24 mouse cellular contexts compared by ENCODE assay signal in the genomic region with DNA sequence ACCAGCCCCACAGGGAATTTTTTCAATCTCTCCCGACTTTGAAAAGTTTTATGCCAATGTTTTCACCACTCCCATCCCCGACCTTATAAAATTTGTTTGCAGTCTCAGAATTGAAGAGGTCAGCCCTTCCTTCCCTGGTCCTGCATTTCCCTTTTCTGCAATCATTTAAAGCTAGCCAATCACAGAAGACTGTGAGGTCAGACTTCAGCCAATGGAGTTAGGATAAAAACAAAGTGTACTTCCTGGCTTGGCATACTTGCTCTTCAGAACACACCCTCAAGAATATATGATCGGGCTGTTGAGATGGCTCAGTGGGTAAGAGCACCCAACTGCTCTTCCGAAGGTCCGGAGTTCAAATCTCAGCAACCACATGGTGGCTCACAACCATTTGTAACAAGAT. TPM values are rescaled to one million over a fixed set of nuclear protein-coding genes. Genes with fewer than 3 reads are reported as not detected.
DNase-seq lines count a peak whose midpoint lies in the region; TF ChIP-seq lines count a peak whose summit lies in the region.
"Had no signal": no experiment of that assay in that cellular context is flagged by ENCODE, and none has a peak within 500 bp of the region (broad histone marks: within the 10 kb centered on the region; RNA-seq: fewer than 3 reads in every experiment).

No protein-coding gene starts in this region.

- no peak overlapping the region for H3K27ac ChIP-seq in MEL (ENCODE audit: control insufficient read depth, low read depth, low read length)

- H3K36me3 ChIP-seq in MEL (ENCODE audit: control insufficient read depth in 1 of 2, insufficient read depth in 2 of 2, low read length in 2 of 2): peaks cover 0 to 15% of the 10 kb centered on the region in 2 experiments; a peak in 2 of 4 replicates

- H3K4me3 ChIP-seq in MEL (ENCODE audit: control insufficient read depth in 1 of 2, insufficient read depth in 1 of 2, low read depth in 2 of 2, low read length in 2 of 2): no peak overlapping the region

- no peak overlapping the region for H3K9ac ChIP-seq in MEL (ENCODE audit: control insufficient read depth, low read depth, low read length, poor library complexity, severe bottlenecking)

- TF ChIP-seq RAD21 in MEL (IDR thresholded peaks at IDR 0.05; ENCODE audit: low read depth, low read length): no peak

- peaks cover 3 to 10% of the 10 kb centered on the region in 2 experiments for H3K4me1 ChIP-seq in MEL (ENCODE audit: control insufficient read depth in 1 of 2, insufficient read depth in 2 of 2, low read length in 2 of 2)

- no peak for TF ChIP-seq EP300 in MEL (IDR thresholded peaks at IDR 0.05; ENCODE audit: low read depth in 1 of 2, low read length in 2 of 2)

- TF ChIP-seq POLR2A in MEL (IDR thresholded peaks at IDR 0.05; ENCODE audit: control insufficient read depth in 1 of 2, insufficient read depth in 1 of 2, low read depth in 1 of 2, low read length in 2 of 2, poor library complexity in 1 of 2): no peak

- no peaks in the 10 kb centered on the region for H3K9me3 ChIP-seq in MEL (replicated peaks; ENCODE audit: insufficient read depth, low read length)

- H3K79me2 ChIP-seq in MEL (ENCODE audit: control insufficient read depth, insufficient read depth, low read length, poor library complexity): peaks cover 26% of the 10 kb centered on the region

- TF ChIP-seq CTCF in MEL (IDR thresholded peaks at IDR 0.05 in 2 of 3, conservative IDR thresholded peaks at IDR 0.05 in 1 of 3; ENCODE audit: control insufficient read depth in 1 of 3, insufficient read depth in 1 of 3, low read depth in 2 of 3, low read length in 3 of 3, poor library complexity in 1 of 3, severe bottlenecking in 1 of 3): no peak

- peak; percentile 58 for DNase-seq in 416B (ENCODE audit: low read depth)
- DNase-seq in A20 (ENCODE audit: low read depth, low spot score): peak; percentile 38
- peak; percentile 76 for DNase-seq in MEL (ENCODE audit: low read depth, low spot score)
- no peak for DNase-seq in lung, postnatal 4 days
- DNase-seq in kidney, adult 18-20 months: no peak
- no peak for DNase-seq in left cerebral cortex, adult 9 months (ENCODE audit: low spot score in 2 of 2)
- DNase-seq: adrenal gland, adult 2 months; adrenal gland, adult 8-10 months; adrenal gland, postnatal 10 days; adrenal gland, postnatal 14 days; adrenal gland, postnatal 25 days; adrenal gland, postnatal 36 days; B cell, adult 2 months; cerebellum, adult 11 months; cerebellum, adult 11-12 months; cerebellum, adult 18-20 months; cerebellum, adult 2 months; cerebellum, adult 8-10 months; cerebellum, adult 9-10 months had no signal

- no peaks in the 10 kb centered on the region for H3K27me3 ChIP-seq in MEL (ENCODE audit: control insufficient read depth in 1 of 2, insufficient read depth in 2 of 2, low read length in 2 of 2)
- H3K27me3 ChIP-seq: CH12.LX, Patski had no signal

TF ChIP-seq in MEL, 35 proteins besides CTCF, POLR2A, EP300 and RAD21:
- TF ChIP-seq MAZ (IDR thresholded peaks at IDR 0.05; ENCODE audit: low read depth, low read length) (no peak), ELF1 (IDR thresholded peaks at IDR 0.05; ENCODE audit: low read depth, low read length) (peak; percentile 61; the same call in 1 of the 2 replicates), E2F4 (IDR thresholded peaks at IDR 0.05; ENCODE audit: borderline replicate concordance, low read depth, low read length) (no peak)

RNA-seq across cellular contexts. Expression of a gene that starts 2.2 kb away (rescaled TPM):
- total RNA-seq in MEL (2012; rRNA removed): 163 and 183 TPM in 2 replicates
- 100 to 1,000 TPM in 1 of 2 experiments, not detected in 1; 401 TPM for polyA plus RNA-seq in MEL (2012; ENCODE audit: insufficient read depth in 1 of 2, insufficient read length in 2 of 2, low read depth in 1 of 2, low replicate concordance in 2 of 2, missing spikeins in 1 of 2)

RNA-seq across cellular contexts. Expression of a gene that starts 40.3 kb away (rescaled TPM):
- total RNA-seq in MEL (2012; rRNA removed): not detected in 2 replicates
- polyA plus RNA-seq in MEL (2012; ENCODE audit: insufficient read depth in 1 of 2, insufficient read length in 2 of 2, low read depth in 1 of 2, low replicate concordance in 2 of 2, missing spikeins in 1 of 2): under 1 TPM in 1 of 2 experiments, not detected in 1; 0.14 TPM

RNA-seq across cellular contexts. Expression of a gene that starts 57.7 kb away (rescaled TPM):
- total RNA-seq in MEL (2012; rRNA removed): 0.08 TPM in 1 of 2 replicates, not detected in the other
- polyA plus RNA-seq in MEL (2012; ENCODE audit: insufficient read depth in 1 of 2, insufficient read length in 2 of 2, low read depth in 1 of 2, low replicate concordance in 2 of 2, missing spikeins in 1 of 2): not detected
- total RNA-seq: adrenal gland, postnatal 14 days; CH12.LX; G1E had no signal
- polyA plus RNA-seq: activated CD4-positive, CD25-positive, alpha-beta regulatory T cell, adult 4 months; CD4-positive, CD25-positive, alpha-beta regulatory T cell, adult 4 months; G1E had no signal

RNA-seq across cellular contexts. Expression of a gene that starts 59.6 kb away (rescaled TPM):
- 91.2 and 103 TPM in 2 replicates for total RNA-seq in MEL (2012; rRNA removed)
- 100 to 1,000 TPM in 1 of 2 experiments, not detected in 1; 354 TPM for polyA plus RNA-seq in MEL (2012; ENCODE audit: insufficient read depth in 1 of 2, insufficient read length in 2 of 2, low read depth in 1 of 2, low replicate concordance in 2 of 2, missing spikeins in 1 of 2)

Comparison
In these comparisons a context has a peak if more than half of its experiments do, and no peak if none do; other contexts are left out.
1. DNase-seq: peak in 416B (single experiment), A20 (single experiment) and MEL (single experiment); none in lung, postnatal 4 days (0 of 2), kidney, adult 18-20 months (single experiment) and left cerebral cortex, adult 9 months (0 of 2).